Mouse (Mus musculus): ENCODE results near the gene Apol6. TPM values are rescaled to one million over a fixed set of nuclear protein-coding genes. Genes with fewer than 3 reads are reported as not detected.

Apol6 gene
- polyA plus RNA-seq, 2 experiments, result 0.25 to 0.40 TPM

DNA sequence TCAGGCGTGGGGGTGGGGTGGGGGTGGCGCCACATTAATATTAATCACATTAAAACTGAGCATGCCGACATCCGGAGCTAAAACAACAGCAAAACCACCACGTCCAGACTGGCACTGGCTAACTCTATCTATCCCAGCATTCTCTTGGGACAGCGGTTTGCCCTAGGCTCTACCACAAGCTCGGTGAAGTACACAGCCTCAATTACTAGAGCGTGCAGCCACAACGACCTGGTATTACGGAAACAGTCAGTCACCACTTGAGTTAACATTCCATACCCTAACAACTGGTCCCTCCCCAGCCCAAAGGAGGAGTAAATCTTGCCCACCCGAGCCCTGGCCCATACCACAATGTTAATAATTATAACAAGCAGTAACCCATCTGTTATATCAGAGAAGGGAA is 44.7 kb downstream of the Apol6 start:
- Histone ChIP-seq H3K4me2 (ENCODE audit: low read depth) (no peak overlapping the region), H3K27ac (no peak overlapping the region), H3K27me3 (ENCODE audit: control insufficient read depth, insufficient read depth, low read length) (no peaks in the 10 kb centered on the region), H3K9ac (replicated peaks) (no peak overlapping the region), H3K4me3 (ENCODE audit: insufficient read depth in 1 of 2, low read depth in 2 of 2, low read length in 2 of 2) (no peak overlapping the region), H3K36me3 (replicated peaks; ENCODE audit: control insufficient read depth, insufficient read depth, low read depth) (no peaks in the 10 kb centered on the region; the same call in 1 of the 2 replicates), H3K9me3 (ENCODE audit: control insufficient read depth, low read length) (no peaks in the 10 kb centered on the region), H3K4me1 (replicated peaks; ENCODE audit: control insufficient read depth in 2 of 2, insufficient read depth in 2 of 2, low read length in 1 of 2) (no peaks in the 10 kb centered on the region)
- no peak for TF ChIP-seq CTCF (IDR thresholded peaks at IDR 0.05; ENCODE audit: low read depth)
- no peak for TF ChIP-seq EP300 (IDR thresholded peaks at IDR 0.05; ENCODE audit: low read depth)
- 62% methylated on average over 11 of the region's 11 CpGs for WGBS (ENCODE audit: insufficient replicate concordance)
- ATAC-seq (ENCODE audit: insufficient read depth) (no peak), DNase-seq (ENCODE audit: low read depth in 3 of 3, low spot score in 3 of 3) (no peak)

DNA sequence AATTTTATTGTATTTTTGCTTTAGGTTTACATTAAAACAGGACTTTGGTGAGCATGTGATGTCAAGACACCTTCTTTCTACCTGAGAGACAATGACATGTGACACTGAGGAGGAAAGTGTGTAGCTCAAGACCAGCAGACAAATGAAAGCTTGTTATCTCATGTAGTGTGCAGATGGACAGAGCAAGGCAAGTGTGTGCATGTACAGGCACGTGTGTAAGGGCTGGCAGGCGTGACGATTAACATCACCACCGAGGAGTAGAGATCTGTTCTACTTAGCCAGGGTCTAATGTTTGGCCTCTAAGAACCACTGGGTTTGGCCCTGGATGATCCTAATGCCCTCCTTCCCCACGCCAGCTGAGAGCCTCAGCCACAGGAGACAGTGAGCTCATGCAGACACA is 46.0 kb downstream of the Apol6 start:
- Histone ChIP-seq H3K4me3 (ENCODE audit: insufficient read depth in 1 of 2, low read depth in 2 of 2, low read length in 2 of 2) (no peak overlapping the region), H3K27ac (no peak overlapping the region), H3K4me2 (ENCODE audit: low read depth) (no peak overlapping the region), H3K36me3 (replicated peaks; ENCODE audit: control insufficient read depth, insufficient read depth, low read depth) (no peaks in the 10 kb centered on the region; the same call in 1 of the 2 replicates), H3K9ac (replicated peaks) (no peak overlapping the region), H3K4me1 (replicated peaks; ENCODE audit: control insufficient read depth in 2 of 2, insufficient read depth in 2 of 2, low read length in 1 of 2) (no peaks in the 10 kb centered on the region), H3K9me3 (ENCODE audit: control insufficient read depth, low read length) (no peaks in the 10 kb centered on the region), H3K27me3 (ENCODE audit: control insufficient read depth, insufficient read depth, low read length) (no peaks in the 10 kb centered on the region)
- no peak for DNase-seq (ENCODE audit: low read depth in 3 of 3, low spot score in 3 of 3)
- WGBS (ENCODE audit: insufficient replicate concordance), result 64% methylated on average over 5 of the region's 5 CpGs
- ATAC-seq (ENCODE audit: insufficient read depth), result no peak
- TF ChIP-seq CTCF (IDR thresholded peaks at IDR 0.05; ENCODE audit: low read depth) (no peak), EP300 (IDR thresholded peaks at IDR 0.05; ENCODE audit: low read depth) (no peak)

DNA sequence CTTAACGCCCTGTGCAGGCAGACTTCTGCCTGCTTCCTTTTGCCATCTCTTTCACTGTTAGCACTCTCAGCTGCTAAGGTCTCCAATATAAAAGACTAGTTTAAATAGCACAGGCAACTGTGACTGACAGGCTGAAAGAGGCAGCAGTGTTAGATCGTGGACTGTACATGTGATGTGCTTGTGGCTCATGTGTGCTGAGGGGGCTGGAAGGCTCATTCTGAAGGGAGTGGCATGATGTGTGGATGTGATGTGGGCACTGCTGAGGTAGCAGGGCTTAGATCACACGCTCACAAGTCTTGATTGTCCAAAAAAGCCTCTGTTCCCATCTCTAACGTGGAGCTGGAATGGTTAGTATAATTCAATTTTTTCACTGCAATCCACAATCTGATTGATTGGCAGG is 46.9 kb downstream of the Apol6 start:
- Histone ChIP-seq H3K4me2 (ENCODE audit: low read depth) (no peak overlapping the region), H3K9ac (replicated peaks) (no peak overlapping the region), H3K27me3 (ENCODE audit: control insufficient read depth, insufficient read depth, low read length) (no peaks in the 10 kb centered on the region), H3K27ac (no peak overlapping the region), H3K4me3 (ENCODE audit: insufficient read depth in 1 of 2, low read depth in 2 of 2, low read length in 2 of 2) (no peak overlapping the region), H3K36me3 (replicated peaks; ENCODE audit: control insufficient read depth, insufficient read depth, low read depth) (no peaks in the 10 kb centered on the region; the same call in 1 of the 2 replicates), H3K9me3 (ENCODE audit: control insufficient read depth, low read length) (no peaks in the 10 kb centered on the region), H3K4me1 (replicated peaks; ENCODE audit: control insufficient read depth in 2 of 2, insufficient read depth in 2 of 2, low read length in 1 of 2) (no peaks in the 10 kb centered on the region)
- ATAC-seq (ENCODE audit: insufficient read depth) (no peak), DNase-seq (ENCODE audit: low read depth in 3 of 3, low spot score in 3 of 3) (no peak)
- WGBS (ENCODE audit: insufficient replicate concordance), result 65% methylated on average over 4 of the region's 4 CpGs
- no peak for TF ChIP-seq CTCF (IDR thresholded peaks at IDR 0.05; ENCODE audit: low read depth)
- TF ChIP-seq EP300 (IDR thresholded peaks at IDR 0.05; ENCODE audit: low read depth), result no peak

DNA sequence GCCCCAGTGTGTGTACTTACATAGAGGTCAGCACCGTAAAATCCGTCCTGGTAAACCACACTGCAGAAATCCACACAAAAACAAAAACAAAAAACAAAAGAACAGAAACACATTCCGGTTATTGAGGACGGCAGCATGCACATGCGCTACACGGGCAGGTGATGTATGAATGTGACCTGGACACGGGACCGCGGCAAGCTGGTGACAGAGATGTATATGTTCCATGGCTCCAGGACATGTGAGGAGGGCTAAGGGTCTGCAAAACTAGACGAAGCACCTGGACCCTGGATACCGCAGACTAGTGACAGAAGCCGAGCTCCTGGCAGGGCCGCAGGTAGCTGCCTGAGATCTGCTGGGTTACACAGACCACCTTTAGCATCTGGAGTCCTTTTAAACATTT is 49.9 kb downstream of the Apol6 start:
- DNase-seq (ENCODE audit: low read depth in 3 of 3, low spot score in 3 of 3) (no peak), ATAC-seq (ENCODE audit: insufficient read depth) (no peak)
- no peaks in the 10 kb centered on the region for H3K4me1 ChIP-seq (replicated peaks; ENCODE audit: control insufficient read depth in 2 of 2, insufficient read depth in 2 of 2, low read length in 1 of 2)
- WGBS (ENCODE audit: insufficient replicate concordance), result 78% methylated on average over 13 of the region's 13 CpGs
- H3K27ac ChIP-seq, result no peak overlapping the region
- H3K4me3 ChIP-seq (ENCODE audit: insufficient read depth in 1 of 2, low read depth in 2 of 2, low read length in 2 of 2), result no peak overlapping the region
- no peaks in the 10 kb centered on the region for H3K27me3 ChIP-seq (ENCODE audit: control insufficient read depth, insufficient read depth, low read length)
- TF ChIP-seq EP300 (IDR thresholded peaks at IDR 0.05; ENCODE audit: low read depth) (no peak), CTCF (IDR thresholded peaks at IDR 0.05; ENCODE audit: low read depth) (no peak)
- H3K4me2 ChIP-seq (ENCODE audit: low read depth), result no peak overlapping the region
- H3K9ac ChIP-seq (replicated peaks), result no peak overlapping the region
- no peaks in the 10 kb centered on the region; the same call in 1 of the 2 replicates for H3K36me3 ChIP-seq (replicated peaks; ENCODE audit: control insufficient read depth, insufficient read depth, low read depth)
- H3K9me3 ChIP-seq (ENCODE audit: control insufficient read depth, low read length), result no peaks in the 10 kb centered on the region

DNA sequence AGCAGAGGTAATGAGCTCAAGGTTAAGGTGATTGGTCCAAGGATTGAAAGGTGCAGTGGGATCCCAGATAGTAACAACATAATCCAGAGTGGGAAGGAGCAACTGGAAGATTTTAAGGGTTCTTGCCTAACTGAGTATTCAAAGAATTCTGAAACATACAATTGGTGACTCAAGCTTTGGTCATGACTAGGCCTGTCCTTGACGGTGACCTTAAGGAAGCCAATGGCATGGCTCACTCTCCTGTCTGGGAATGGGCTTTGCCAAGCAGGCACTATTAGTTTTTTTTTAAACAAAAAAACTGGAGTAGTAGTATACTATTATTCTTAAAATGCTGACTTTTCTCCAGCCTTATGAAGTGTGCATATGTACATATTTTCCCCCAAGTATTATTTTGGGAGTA is 50.7 kb downstream of the Apol6 start:
- 87% methylated on average over 1 of the region's 1 CpGs for WGBS (ENCODE audit: insufficient replicate concordance)
- Histone ChIP-seq H3K4me3 (ENCODE audit: insufficient read depth in 1 of 2, low read depth in 2 of 2, low read length in 2 of 2) (no peak overlapping the region), H3K4me2 (ENCODE audit: low read depth) (no peak overlapping the region), H3K4me1 (replicated peaks; ENCODE audit: control insufficient read depth in 2 of 2, insufficient read depth in 2 of 2, low read length in 1 of 2) (no peaks in the 10 kb centered on the region), H3K9me3 (ENCODE audit: control insufficient read depth, low read length) (no peaks in the 10 kb centered on the region), H3K27ac (no peak overlapping the region), H3K27me3 (ENCODE audit: control insufficient read depth, insufficient read depth, low read length) (no peaks in the 10 kb centered on the region), H3K9ac (replicated peaks) (no peak overlapping the region), H3K36me3 (replicated peaks; ENCODE audit: control insufficient read depth, insufficient read depth, low read depth) (no peaks in the 10 kb centered on the region; the same call in 1 of the 2 replicates)
- ATAC-seq (ENCODE audit: insufficient read depth), result no peak
- TF ChIP-seq EP300 (IDR thresholded peaks at IDR 0.05; ENCODE audit: low read depth) (no peak), CTCF (IDR thresholded peaks at IDR 0.05; ENCODE audit: low read depth) (no peak)
- no peak for DNase-seq (ENCODE audit: low read depth in 3 of 3, low spot score in 3 of 3)
